10 mouse cellular contexts compared by ENCODE assay signal in genomic region chr13:14177989-14178388, GRCm38 (mm10).
DNase-seq lines count a peak whose midpoint lies in the region; ATAC-seq and TF ChIP-seq lines count a peak whose summit lies in the region.
"Had no signal": no experiment of that assay in that cellular context is flagged by ENCODE, and none has a peak within 500 bp of the region (broad histone marks: within the 10 kb centered on the region; RNA-seq: fewer than 3 reads in every experiment).

No protein-coding gene starts in this region.

- TF ChIP-seq CTCF in intestine, postnatal 0 days (IDR thresholded peaks at IDR 0.05; ENCODE audit: low read depth): peak; percentile 64

- DNase-seq in cerebellum, adult 9-10 months: peak; percentile 20
- DNase-seq in cerebellum, postnatal 36 days: no peak
- DNase-seq in 416B (ENCODE audit: low read depth): peak; percentile 62
- DNase-seq in fibroblast of lung, adult 2 months (ENCODE audit: low read depth): peak; percentile 14
- no peak for DNase-seq in spleen, adult 18-20 months
- no peak for DNase-seq in left cerebral cortex, adult 11 months (ENCODE audit: low spot score)

- H3K36me3 ChIP-seq in intestine, postnatal 0 days (ENCODE audit: control insufficient read depth, insufficient read depth): no peaks in the 10 kb centered on the region; the same call in none of the 2 replicates
- no peaks in the 10 kb centered on the region for H3K36me3 ChIP-seq in intestine, embryonic 16.5 days (ENCODE audit: control insufficient read depth, insufficient read depth, low read length)
- H3K36me3 ChIP-seq: embryonic facial prominence, embryonic 15.5 days had no signal

- H3K4me1 ChIP-seq in intestine, postnatal 0 days (replicated peaks; ENCODE audit: control insufficient read depth, insufficient read depth, low read length): no peaks in the 10 kb centered on the region
- no peaks in the 10 kb centered on the region for H3K4me1 ChIP-seq in intestine, embryonic 16.5 days (ENCODE audit: control insufficient read depth, insufficient read depth, low read length)
- H3K4me1 ChIP-seq: embryonic facial prominence, embryonic 15.5 days; midbrain, embryonic 10.5 days had no signal

- no peaks in the 10 kb centered on the region for H3K9me3 ChIP-seq in intestine, postnatal 0 days (ENCODE audit: control insufficient read depth)
- H3K9me3 ChIP-seq in intestine, embryonic 16.5 days (ENCODE audit: control insufficient read depth, low read length): no peaks in the 10 kb centered on the region
- H3K9me3 ChIP-seq: embryonic facial prominence, embryonic 15.5 days; midbrain, embryonic 10.5 days had no signal

- 97% methylated on average over 1 of the region's 1 CpGs for WGBS in intestine, postnatal 0 days
- WGBS in intestine, embryonic 16.5 days: 84% methylated on average over 1 of the region's 1 CpGs

- no peak overlapping the region for H3K4me3 ChIP-seq in intestine, postnatal 0 days (ENCODE audit: low read depth, low read length)
- H3K4me3 ChIP-seq in intestine, embryonic 16.5 days (ENCODE audit: low read length): no peak overlapping the region
- H3K4me3 ChIP-seq: embryonic facial prominence, embryonic 15.5 days; midbrain, embryonic 10.5 days had no signal

- ATAC-seq in intestine, postnatal 0 days: no peak
- no peak for ATAC-seq in intestine, embryonic 16.5 days

- H3K27ac ChIP-seq in intestine, postnatal 0 days (ENCODE audit: low read depth, low read length): no peak overlapping the region
- H3K27ac ChIP-seq in intestine, embryonic 16.5 days (ENCODE audit: low read length): no peak overlapping the region
- H3K27ac ChIP-seq: embryonic facial prominence, embryonic 15.5 days; midbrain, embryonic 10.5 days had no signal

- H3K4me2 ChIP-seq in intestine, postnatal 0 days (replicated peaks; ENCODE audit: low read depth): no peak overlapping the region
- no peak overlapping the region for H3K4me2 ChIP-seq in intestine, embryonic 16.5 days (ENCODE audit: low read depth, low read length)
- H3K4me2 ChIP-seq: embryonic facial prominence, embryonic 15.5 days had no signal

- no peak overlapping the region for H3K9ac ChIP-seq in intestine, postnatal 0 days (ENCODE audit: low read depth, low read length)
- H3K9ac ChIP-seq in intestine, embryonic 16.5 days (ENCODE audit: low read depth, low read length): no peak overlapping the region
- H3K9ac ChIP-seq: embryonic facial prominence, embryonic 15.5 days had no signal

- no peaks in the 10 kb centered on the region for H3K27me3 ChIP-seq in intestine, postnatal 0 days (replicated peaks; ENCODE audit: control insufficient read depth, insufficient read depth, low read length)
- no peaks in the 10 kb centered on the region for H3K27me3 ChIP-seq in intestine, embryonic 16.5 days (replicated peaks; ENCODE audit: control insufficient read depth, insufficient read depth, low read length)
- H3K27me3 ChIP-seq: embryonic facial prominence, embryonic 15.5 days had no signal

Comparison
In these comparisons a context has a peak if more than half of its experiments do, and no peak if none do; other contexts are left out.
1. DNase-seq: peak in cerebellum, adult 9-10 months (single experiment), 416B (single experiment) and fibroblast of lung, adult 2 months (single experiment); none in cerebellum, postnatal 36 days (0 of 2), spleen, adult 18-20 months (0 of 2) and left cerebral cortex, adult 11 months (single experiment).